Mouse (Mus musculus): ENCODE results near the gene Flii. TPM values are rescaled to one million over a fixed set of nuclear protein-coding genes. Genes with fewer than 3 reads are reported as not detected.

The Flii gene
- total RNA-seq, 2 experiments from 2014 or later, result 47.7 to 60.5 TPM

Small RNA genes lying within 50 kb of the gene (microRNA-seq; reads per million reads assigned to microRNA genes)
- 1.1 to 4.2 reads per million in 2 experiments for gene Mir5100

Other genes with a start within 250 kb of the Flii start
- 10 to 100 TPM; 44.7 to 46.2 TPM for gene Alkbh5, start 190.9 kb downstream of the Flii start, total RNA-seq (2021)
- 10 to 100 TPM; 51.1 to 57.0 TPM for gene Llgl1, start 27.5 kb downstream of the Flii start, total RNA-seq (2021)
- gene Mief2, start 1.1 kb upstream of the Flii start, total RNA-seq (2021), result 10 to 100 TPM; 23.7 to 23.8 TPM
- gene Top3a, start 50.1 kb upstream of the Flii start, total RNA-seq (2021), result 1 to 10 TPM; 4.2 to 5.8 TPM
- gene Smcr8, start 50.3 kb upstream of the Flii start, total RNA-seq (2021), result 10 to 100 TPM; 25.0 to 26.6 TPM
- 1 to 10 TPM; 4.9 to 6.8 TPM for gene Shmt1, start 84.5 kb upstream of the Flii start, total RNA-seq (2021)
- gene Dhrs7b, start 103.4 kb upstream of the Flii start, total RNA-seq (2021), result 10 to 100 TPM; 27.3 to 31.4 TPM
- gene Tmem11, start 152.0 kb upstream of the Flii start, total RNA-seq (2021), result 10 to 100 TPM; 24.7 to 25.7 TPM
- 10 to 100 TPM; 12.6 to 13.0 TPM for gene Natd1, start 187.5 kb upstream of the Flii start, total RNA-seq (2021)
- 10 to 100 TPM; 12.8 to 17.0 TPM for gene Map2k3, start 204.8 kb upstream of the Flii start, total RNA-seq (2021)

Data from layer of hippocampus, postnatal 14 days (tissue).